Mouse (Mus musculus): Measurements from ENCODE around the gene Wnt8b.

Gene Wnt8b

GRCm38 (mm10) chr19:44512601-44513000 is 19.3 kb downstream of the Wnt8b start:
- DNase-seq, result no peak

DNA sequence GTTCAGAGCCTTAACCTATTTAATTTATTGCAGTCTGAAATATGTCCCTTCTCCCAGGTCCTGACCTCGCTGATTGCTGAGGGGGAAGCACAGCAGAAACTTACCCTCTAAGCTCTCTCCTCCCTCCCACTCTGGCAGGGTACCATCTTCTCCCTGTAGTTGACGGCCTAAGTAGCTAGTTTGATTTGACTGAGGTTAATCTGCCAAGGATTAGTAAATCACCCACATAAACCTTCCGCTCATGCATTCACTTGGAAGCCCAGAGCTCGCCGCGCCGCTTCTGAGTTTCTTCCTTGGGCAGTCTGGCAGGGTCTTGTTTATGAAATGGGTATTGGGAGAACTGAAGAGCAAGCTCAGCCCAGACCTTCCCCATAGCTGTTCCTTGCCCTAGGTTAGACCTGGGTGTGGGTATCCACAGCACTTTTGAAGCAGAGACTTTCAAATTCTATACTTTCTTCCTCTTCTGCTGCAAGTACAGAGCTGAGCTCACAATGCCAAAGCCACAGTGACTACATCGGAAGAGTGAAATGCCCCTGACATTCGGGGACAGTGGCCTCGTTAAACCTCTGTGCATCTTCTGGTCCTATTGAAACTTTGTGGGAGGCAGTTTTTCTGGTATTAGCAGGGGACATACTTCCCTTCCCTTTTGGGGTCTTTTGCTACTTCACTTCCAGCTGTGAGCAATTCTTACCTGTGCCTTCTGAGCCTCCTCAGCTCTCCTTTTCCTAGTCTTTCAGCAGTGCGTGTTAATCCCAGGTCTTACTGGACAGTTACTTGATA is 20.0 kb downstream of the Wnt8b start:
- DNase-seq, result no peak

DNA sequence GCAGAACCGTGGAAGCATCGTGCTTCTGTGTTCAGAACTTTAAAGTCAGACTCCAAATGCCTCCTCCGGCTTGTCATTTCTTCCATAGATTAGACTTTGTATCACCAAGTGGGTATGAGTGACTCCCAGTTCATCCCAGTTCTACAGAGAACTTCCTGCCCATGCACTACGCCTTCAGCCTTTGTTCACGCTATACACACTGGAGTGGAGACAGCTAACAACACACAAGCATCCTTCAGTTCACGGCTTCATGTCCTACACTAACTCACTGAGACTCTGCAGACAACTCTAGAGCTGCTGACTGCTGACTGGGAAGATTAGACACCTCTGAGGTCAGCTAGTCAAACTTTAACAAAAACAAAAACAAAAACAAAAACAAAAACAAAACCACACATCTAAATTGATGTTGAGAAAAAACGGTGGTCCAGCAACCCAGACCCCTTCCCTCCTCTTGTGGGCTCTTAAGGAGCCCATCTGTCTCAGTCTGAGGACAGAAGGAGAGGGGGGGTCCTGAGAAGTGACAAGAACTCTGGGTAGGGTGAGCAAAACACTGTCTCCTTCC is 20.7 kb downstream of the Wnt8b start:
- no peak for DNase-seq

DNA sequence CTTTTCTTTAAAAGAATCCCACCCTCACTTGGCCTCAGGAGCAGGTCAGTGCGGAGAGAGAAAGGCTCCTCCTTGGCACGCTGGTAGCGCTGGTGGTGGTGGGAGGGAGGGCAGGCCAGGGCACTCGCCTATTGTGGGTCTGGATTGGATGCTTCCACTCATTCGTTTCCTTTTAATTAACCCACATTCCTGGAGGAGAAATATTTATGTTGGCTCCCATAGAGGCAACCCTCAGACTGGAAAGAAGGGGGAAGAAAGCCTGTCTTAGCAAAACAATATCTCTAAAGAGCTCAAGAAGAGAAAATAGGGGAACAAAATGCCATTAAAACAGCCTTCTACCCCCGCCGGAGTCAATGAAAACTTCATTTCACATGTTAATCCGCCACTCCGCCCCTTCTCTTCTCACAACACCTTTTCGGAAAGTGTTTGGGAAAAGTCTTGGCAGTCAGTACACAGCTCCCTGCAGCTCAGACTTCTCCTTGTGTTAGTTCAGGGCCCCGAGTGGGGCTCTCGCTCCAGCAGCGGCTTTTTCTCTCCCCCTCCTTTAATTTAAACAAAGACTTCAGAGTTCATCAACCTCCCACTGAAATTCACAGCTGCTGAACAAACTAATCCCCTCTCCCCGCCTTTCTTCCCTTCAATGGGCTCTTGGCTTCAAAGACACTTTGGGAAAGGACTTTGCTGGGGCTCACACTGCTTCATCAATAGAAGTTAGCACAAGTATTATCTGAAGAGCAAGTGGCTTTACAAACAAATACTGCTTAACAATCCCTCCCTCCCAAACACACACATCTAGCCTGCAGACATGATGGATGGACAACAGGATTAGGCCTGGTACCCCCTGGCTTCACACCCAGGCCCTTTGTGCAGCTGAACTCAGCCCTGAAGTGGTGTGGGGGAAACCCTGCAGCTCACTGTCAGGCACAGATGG is 21.5 kb downstream of the Wnt8b start:
- DNase-seq, result no peak

- DNase-seq, result no peak
Measured at GRCm38 (mm10) chr19:44515769-44516168, 22.5 kb downstream of the Wnt8b start.

DNA sequence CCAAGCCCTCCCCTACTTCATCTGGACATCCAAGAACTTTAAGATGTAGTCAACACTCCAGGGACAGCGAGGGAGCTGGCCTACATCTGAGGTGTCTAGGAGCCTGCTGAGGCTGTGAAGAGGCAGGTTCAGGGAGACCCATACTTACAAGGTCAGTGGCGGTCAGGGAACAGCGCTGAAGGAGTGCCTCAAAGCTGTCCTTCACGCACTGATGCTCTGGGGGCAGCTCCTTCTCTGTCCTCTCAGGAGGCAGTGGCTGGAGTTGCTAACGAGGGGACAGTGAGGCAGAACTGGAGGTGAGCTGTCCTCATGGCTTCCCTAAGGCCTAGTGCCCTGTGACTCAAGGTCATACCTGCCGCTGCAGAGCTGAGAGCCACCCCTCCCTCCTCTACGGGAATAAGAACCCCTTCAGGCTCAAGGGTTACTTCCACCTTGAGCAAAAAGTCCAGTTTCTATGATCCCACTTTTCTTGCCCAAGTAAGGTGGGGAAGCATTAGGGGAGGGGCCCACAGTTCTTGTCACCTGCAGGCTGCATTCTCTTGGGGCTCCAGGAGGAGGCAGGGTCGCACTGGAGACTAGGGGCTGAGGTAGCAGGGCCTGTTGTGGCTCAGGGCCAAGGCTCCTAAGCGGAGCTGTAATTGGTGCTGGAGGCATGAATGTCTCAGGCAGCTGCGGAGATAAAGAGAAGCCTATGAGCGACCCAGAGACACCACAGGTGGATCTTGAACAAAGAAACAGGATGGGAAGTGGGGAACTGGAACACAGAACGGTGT is 24.9 kb downstream of the Wnt8b start:
- no peak for DNase-seq

DNA sequence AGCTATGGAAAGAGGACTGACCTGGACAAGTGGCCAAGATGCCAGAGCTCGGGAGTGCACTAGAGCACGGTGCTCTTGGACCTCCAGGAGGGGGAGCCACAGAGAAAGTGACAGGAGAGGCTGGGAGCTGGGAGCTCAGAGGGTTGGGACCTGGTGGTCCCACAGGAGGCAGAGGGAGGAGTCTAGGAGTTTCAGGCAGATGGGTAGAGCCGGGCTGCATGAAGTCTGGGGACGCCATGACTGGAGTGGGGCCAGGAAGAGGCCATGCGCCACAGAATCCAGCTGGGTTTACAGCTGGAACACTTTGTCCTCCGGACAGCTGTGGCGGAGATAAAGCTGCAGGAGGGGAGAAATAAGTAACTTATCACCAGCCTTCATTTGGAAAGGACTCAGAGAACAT is 25.9 kb downstream of the Wnt8b start:
- DNase-seq, result no peak

DNA sequence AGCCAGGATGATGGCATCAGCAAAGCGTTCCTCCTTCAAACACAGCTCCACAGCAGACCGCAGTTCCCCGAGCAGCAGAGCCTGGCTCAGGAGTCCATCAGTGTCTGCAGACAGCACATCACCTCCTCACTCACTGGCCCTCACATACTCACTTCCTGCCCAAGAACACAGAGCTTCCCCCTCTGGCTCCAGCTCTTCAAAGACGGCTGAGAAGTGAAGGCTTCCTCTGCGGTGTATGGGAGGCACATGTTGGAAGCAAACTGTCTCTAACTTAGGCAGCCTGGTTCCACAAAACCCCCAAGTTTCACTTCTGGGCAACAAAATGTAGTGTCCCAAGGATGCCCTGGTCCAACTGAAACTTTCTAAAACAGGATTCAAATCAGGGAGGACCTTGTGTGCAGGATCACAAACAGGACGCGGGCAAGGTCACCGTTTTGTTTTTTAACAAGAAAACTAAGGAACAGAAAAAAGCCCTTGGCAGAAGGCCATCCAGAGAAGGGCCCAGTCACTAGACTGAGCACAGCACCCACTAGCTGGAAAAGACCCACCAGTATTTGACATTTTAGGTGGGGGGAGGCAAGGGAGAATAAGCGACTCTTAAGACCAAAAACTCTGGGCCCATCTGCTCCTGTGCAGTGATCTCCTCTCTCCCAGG is 32.4 kb downstream of the Wnt8b start:
- DNase-seq, result no peak

DNA sequence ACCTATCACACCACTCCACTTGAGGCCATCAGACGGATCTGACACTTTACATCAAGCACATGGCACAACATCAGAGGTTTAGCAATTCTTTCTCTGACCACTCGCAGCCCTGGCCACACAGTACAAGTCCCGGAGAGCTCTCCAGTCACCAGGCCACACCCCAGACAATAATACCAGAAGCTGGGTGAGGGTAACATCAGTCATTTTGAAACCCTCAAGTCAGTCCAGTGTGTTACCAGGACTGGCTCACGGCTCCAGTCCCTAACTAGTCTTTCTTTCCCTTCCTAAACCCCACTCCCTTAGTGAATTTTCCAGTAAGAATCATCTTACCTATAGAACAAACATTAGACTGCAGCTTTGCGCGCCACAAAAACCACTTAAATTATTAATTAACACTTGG is 36.7 kb downstream of the Wnt8b start:
- no peak for DNase-seq

DNA sequence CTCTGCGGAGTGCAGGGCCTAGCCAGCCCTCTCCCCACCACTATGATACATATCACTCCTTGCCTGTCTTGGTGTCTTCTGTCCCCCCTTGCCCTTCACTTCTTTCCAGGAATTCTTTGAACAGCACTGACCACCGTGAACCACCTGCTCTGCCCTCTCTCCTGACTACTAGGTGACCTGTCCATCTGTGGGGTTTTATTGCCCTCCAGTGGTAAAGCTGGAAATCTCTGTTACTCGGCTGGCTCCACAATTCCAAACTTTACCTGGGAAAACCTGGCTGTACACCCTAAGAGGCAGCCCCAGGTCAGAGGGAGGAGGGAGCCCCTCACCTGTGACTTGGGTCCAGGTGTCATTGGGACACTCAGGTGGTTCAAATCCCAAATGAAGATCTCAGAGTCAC is 42.1 kb downstream of the Wnt8b start:
- DNase-seq, result no peak

GRCm38 (mm10) chr19:44537416-44537815 is 44.1 kb downstream of the Wnt8b start:
- no peak for DNase-seq

GRCm38 (mm10) chr19:44542694-44543178 is 49.5 kb downstream of the Wnt8b start:
- DNase-seq, result no peak

- DNase-seq, result no peak
Measured at GRCm38 (mm10) chr19:44544372-44544771, 51.1 kb downstream of the Wnt8b start.

- peak; percentile 44 for DNase-seq
Measured at GRCm38 (mm10) chr19:44544775-44545174, 51.5 kb downstream of the Wnt8b start.

GRCm38 (mm10) chr19:44545321-44546041 is 52.2 kb downstream of the Wnt8b start, which contains the start of gene Sec31b:
Sec31b (minus strand) TSS chr19:44545864.
- peak; percentile 43 for DNase-seq

- no peak for DNase-seq
Measured at GRCm38 (mm10) chr19:44552731-44553130, 59.5 kb downstream of the Wnt8b start, which contains the start of gene Gm20538. Gm20538 (minus strand) TSS chr19:44552831.

GRCm38 (mm10) chr19:44553286-44553685 is 60.0 kb downstream of the Wnt8b start:
- DNase-seq, result no peak

DNA sequence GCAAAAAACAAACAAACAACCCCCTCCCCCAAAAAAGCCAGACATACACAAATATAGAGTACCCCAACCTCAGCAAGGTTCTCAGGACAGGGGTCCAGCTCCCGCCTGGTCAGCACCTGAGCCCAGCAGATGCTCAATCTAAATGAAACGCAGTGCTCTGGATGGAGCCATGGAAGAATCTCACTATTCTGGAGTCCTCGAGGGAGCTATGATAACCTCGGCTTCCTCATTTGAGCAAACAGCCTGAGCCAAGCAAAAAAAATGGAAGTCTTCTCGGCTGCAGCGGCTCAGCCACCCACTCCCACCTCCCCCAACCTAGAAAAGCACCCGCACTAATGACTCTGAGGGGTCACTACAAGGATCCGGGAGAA is 61.2 kb downstream of the Wnt8b start:
- DNase-seq, result no peak

DNA sequence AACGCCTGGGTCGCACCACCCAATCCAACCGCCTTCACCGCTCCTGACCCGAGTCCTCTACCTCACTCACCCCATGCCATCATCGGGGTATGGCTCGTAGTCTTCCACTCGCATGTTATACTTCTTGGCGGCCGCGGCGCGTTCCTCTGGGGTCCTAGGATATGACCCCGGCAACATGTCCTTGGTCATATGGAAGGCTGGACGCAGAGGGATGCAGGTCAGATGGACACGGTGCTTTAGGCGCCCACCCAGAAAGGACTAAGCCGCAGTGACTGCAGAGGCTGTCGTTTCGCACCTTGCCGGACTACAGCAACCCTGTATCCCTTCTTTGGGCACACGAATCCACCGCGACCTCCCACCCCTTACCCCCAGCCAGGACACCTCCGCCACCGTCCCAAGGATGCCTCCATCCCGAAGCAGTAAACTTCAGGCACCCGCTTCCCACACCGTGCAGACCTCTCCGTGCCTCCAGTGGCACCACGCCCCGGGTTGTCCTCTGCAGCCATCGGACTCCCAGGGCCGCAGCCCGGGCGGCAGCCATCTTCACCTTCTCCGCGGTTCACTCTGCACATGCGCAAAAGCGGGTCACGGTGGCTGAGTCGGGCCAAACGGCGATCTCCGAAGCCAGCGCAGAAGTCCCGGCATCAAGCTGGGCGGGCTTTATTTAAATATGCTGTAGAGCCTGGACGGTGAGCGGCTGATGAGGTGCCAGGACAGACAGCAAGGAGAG is 61.8 kb downstream of the Wnt8b start, which contains the start of gene Ndufb8:
TSS of gene Ndufb8 (minus strand) at position 580 of the 730 bp plus-strand sequence.
- peak; percentile 94 for DNase-seq

GRCm38 (mm10) chr19:44562652-44563206 is 69.5 kb downstream of the Wnt8b start, which contains the start of gene Hif1an:
Hif1an (plus strand) TSS chr19:44562850.
- peak; percentile 95 for DNase-seq

Measured in cerebellum, adult 9-11 months (tissue).